Mouse (Mus musculus) kidney, embryonic 15.5 days (tissue): ENCODE measurements around the gene Mapkap1. TPM values are rescaled to one million over a fixed set of nuclear protein-coding genes. Genes with fewer than 3 reads are reported as not detected.
A peak's percentile ranks its signal among the peaks of the same experiment; 100 is the strongest.
"Not testable (repeated sequence)": the region's sequence is repeated elsewhere in the genome, so short reads cannot be mapped to it uniquely, and the experiment has no call there.

Source experiments
- ATAC-seq: fragments of 200-750 bp; cut with Nextera tagmentation; replicated peaks from 2 replicates; pipeline ENCODE4 v1.8.0; 2017; ENCODE audit warnings: moderate TSS enrichment; ENCODE audit not compliant: low FRiP score
- H3K27ac ChIP-seq: fragments of 300-500 bp; sonication (generic); 2 replicates; pipeline ENCODE4 v1.5.1; 2015; ENCODE audit warnings: mild to moderate bottlenecking, inconsistent platforms
- H3K27me3 ChIP-seq: fragments of 300-500 bp; sonication (generic); 2 replicates; pipeline ENCODE4 v1.6.1; 2015; ENCODE audit warnings: inconsistent platforms
- H3K36me3 ChIP-seq: fragments of 300-500 bp; sonication (generic); 2 replicates; pipeline ENCODE4 v1.6.1; 2015; ENCODE audit warnings: inconsistent platforms
- H3K4me1 ChIP-seq: fragments of 300-500 bp; sonication (generic); 2 replicates; pipeline ENCODE4 v1.6.1; 2015; ENCODE audit warnings: inconsistent platforms
- H3K4me2 ChIP-seq: fragments of 300-500 bp; sonication (generic); 2 replicates; pipeline ENCODE4 v1.6.1; 2015; ENCODE audit warnings: moderate library complexity, mild to moderate bottlenecking, inconsistent platforms
- H3K4me3 ChIP-seq: fragments of 300-500 bp; sonication (generic); replicated peaks from 2 replicates; pipeline ENCODE4 v1.5.1; 2015; ENCODE audit warnings: mild to moderate bottlenecking, inconsistent platforms
- H3K9ac ChIP-seq: fragments of 300-500 bp; sonication (generic); 2 replicates; pipeline ENCODE4 v1.6.1; 2015; ENCODE audit warnings: mild to moderate bottlenecking, inconsistent platforms
- H3K9me3 ChIP-seq: fragments of 300-500 bp; sonication (generic); replicated peaks from 2 replicates; pipeline ENCODE4 v1.6.1; 2016; ENCODE audit warnings: inconsistent platforms
- WGBS: fragments of 180-500 bp; shearing (Covaris S2); methylation state at CpG from one replicate; pipeline ENCODE4 v1.1.7; 2015; ENCODE audit warnings: mixed read lengths; 5-methylcytosine and 5-hydroxymethylcytosine counted together
- polyA plus RNA-seq: library from polyadenylated mRNA; unstranded; fragments of >200 nt; fragmentation: Nextera tagmentation; extraction: Ambion mirVana; gene quantifications from 2 replicates; pipeline ENCODE4 v1.2.1, GENCODE M21; 2015

The Mapkap1 gene
- polyA plus RNA-seq, 1 experiment from 2014 or later = 86.4 TPM

GRCm38 (mm10) chr2:34378930-34379329 is 27.6 kb upstream of the Mapkap1 start:
- Histone ChIP-seq H3K27me3 (no peaks in the 10 kb centered on the region), H3K4me3 (no peak overlapping the region), H3K4me2 (no peak overlapping the region), H3K9ac (no peak overlapping the region), H3K9me3 (no peaks in the 10 kb centered on the region), H3K36me3 (no peaks in the 10 kb centered on the region), H3K4me1 (peaks cover under 1% of the 10 kb centered on the region), H3K27ac (no peak overlapping the region)
- WGBS = 90% methylated on average over 2 of the region's 2 CpGs
- ATAC-seq = no peak

GRCm38 (mm10) chr2:34399535-34399934 is 7.0 kb upstream of the Mapkap1 start:
- Histone ChIP-seq H3K9ac (no peak overlapping the region), H3K27ac (no peak overlapping the region), H3K9me3 (no peaks in the 10 kb centered on the region), H3K27me3 (no peaks in the 10 kb centered on the region), H3K36me3 (no peaks in the 10 kb centered on the region), H3K4me3 (no peak overlapping the region), H3K4me1 (no peaks in the 10 kb centered on the region), H3K4me2 (no peak overlapping the region)
- 63% methylated on average over 4 of the region's 4 CpGs for WGBS
- ATAC-seq = no peak

GRCm38 (mm10) chr2:34407596-34407995 is 1.0 kb downstream of the Mapkap1 start:
- peaks cover 21% of the 10 kb centered on the region for H3K4me1 ChIP-seq
- 50% methylated on average over 7 of the region's 7 CpGs for WGBS
- no peak overlapping the region for H3K27ac ChIP-seq
- no peaks in the 10 kb centered on the region for H3K27me3 ChIP-seq
- H3K4me2 ChIP-seq = peak overlapping the region; percentile 69
- peak overlapping the region; percentile 82 for H3K4me3 ChIP-seq
- no peaks in the 10 kb centered on the region for H3K36me3 ChIP-seq
- no peaks in the 10 kb centered on the region for H3K9me3 ChIP-seq
- H3K9ac ChIP-seq = peak overlapping the region; percentile 90
- ATAC-seq = no peak

- no peak overlapping the region for H3K4me2 ChIP-seq
- WGBS = 92% methylated on average over 10 of the region's 10 CpGs
- H3K9ac ChIP-seq = no peak overlapping the region
- H3K36me3 ChIP-seq = no peaks in the 10 kb centered on the region
- no peak overlapping the region for H3K27ac ChIP-seq
- H3K27me3 ChIP-seq = no peaks in the 10 kb centered on the region
- no peak for ATAC-seq
- H3K4me1 ChIP-seq = peaks cover 21% of the 10 kb centered on the region
- no peak overlapping the region for H3K4me3 ChIP-seq
- H3K9me3 ChIP-seq = no peaks in the 10 kb centered on the region
These were observed 1.8 kb downstream of the Mapkap1 start for GRCm38 (mm10) chr2:34408341-34408740.

- Histone ChIP-seq H3K4me3 (no peak overlapping the region), H3K9ac (no peak overlapping the region), H3K4me1 (peaks cover 21% of the 10 kb centered on the region), H3K36me3 (no peaks in the 10 kb centered on the region), H3K27me3 (no peaks in the 10 kb centered on the region), H3K9me3 (no peaks in the 10 kb centered on the region), H3K4me2 (no peak overlapping the region), H3K27ac (no peak overlapping the region)
- no peak for ATAC-seq
- 58% methylated on average over 5 of the region's 5 CpGs for WGBS
These were observed 3.3 kb downstream of the Mapkap1 start for GRCm38 (mm10) chr2:34409741-34410340.

- whole genome bisulfite sequencing = 60% methylated on average over 1 of the region's 1 CpGs
- Histone ChIP-seq H3K9ac (no peak overlapping the region), H3K4me3 (no peak overlapping the region), H3K27me3 (no peaks in the 10 kb centered on the region), H3K36me3 (peaks cover 4% of the 10 kb centered on the region; the same call in 1 of the 2 replicates), H3K9me3 (no peaks in the 10 kb centered on the region), H3K27ac (no peak overlapping the region), H3K4me1 (no peaks in the 10 kb centered on the region), H3K4me2 (no peak overlapping the region)
- ATAC-seq = no peak
These were observed 13.7 kb downstream of the Mapkap1 start for GRCm38 (mm10) chr2:34420256-34420655.

GRCm38 (mm10) chr2:34424186-34424585 is 17.6 kb downstream of the Mapkap1 start:
- 92% methylated on average over 3 of the region's 3 CpGs for WGBS
- Histone ChIP-seq H3K4me3 (no peak overlapping the region), H3K9ac (no peak overlapping the region), H3K4me1 (peaks cover 6% of the 10 kb centered on the region), H3K27ac (no peak overlapping the region), H3K4me2 (no peak overlapping the region), H3K36me3 (peaks cover 4% of the 10 kb centered on the region; the same call in 1 of the 2 replicates), H3K9me3 (no peaks in the 10 kb centered on the region), H3K27me3 (no peaks in the 10 kb centered on the region)
- ATAC-seq = no peak

GRCm38 (mm10) chr2:34425573-34426223 is 19.1 kb downstream of the Mapkap1 start:
- Histone ChIP-seq H3K9me3 (no peaks in the 10 kb centered on the region), H3K27ac (0 out of 2 replicates have a peak overlapping the region, but pooled peaks have one; percentile 18), H3K4me3 (no peak overlapping the region), H3K4me1 (peaks cover 6% of the 10 kb centered on the region), H3K36me3 (peaks cover 4% of the 10 kb centered on the region; the same call in 1 of the 2 replicates), H3K4me2 (no peak overlapping the region), H3K9ac (no peak overlapping the region), H3K27me3 (no peaks in the 10 kb centered on the region)
- no peak for ATAC-seq
- 73% methylated on average over 4 of the region's 4 CpGs for WGBS

- ATAC-seq = no peak
- no peak overlapping the region for H3K4me3 ChIP-seq
- H3K4me1 ChIP-seq = peaks cover 3% of the 10 kb centered on the region
- H3K27ac ChIP-seq = no peak overlapping the region
- no peaks in the 10 kb centered on the region for H3K9me3 ChIP-seq
- H3K27me3 ChIP-seq = no peaks in the 10 kb centered on the region
- no peak overlapping the region for H3K9ac ChIP-seq
- no peak overlapping the region for H3K4me2 ChIP-seq
- peaks cover 10% of the 10 kb centered on the region for H3K36me3 ChIP-seq
- 93% methylated on average over 8 of the region's 8 CpGs for WGBS
These were observed 24.1 kb downstream of the Mapkap1 start for GRCm38 (mm10) chr2:34430663-34431062.

- Histone ChIP-seq H3K27ac (no peak overlapping the region), H3K36me3 (peaks cover 19% of the 10 kb centered on the region), H3K4me2 (no peak overlapping the region), H3K27me3 (no peaks in the 10 kb centered on the region), H3K4me1 (no peaks in the 10 kb centered on the region), H3K4me3 (no peak overlapping the region), H3K9ac (no peak overlapping the region), H3K9me3 (no peaks in the 10 kb centered on the region)
- WGBS = 93% methylated on average over 12 of the region's 12 CpGs
- ATAC-seq = no peak
These were observed 25.3 kb downstream of the Mapkap1 start for GRCm38 (mm10) chr2:34431701-34432372.

GRCm38 (mm10) chr2:34432887-34433286 is 26.3 kb downstream of the Mapkap1 start:
- H3K4me3 ChIP-seq, H3K27ac ChIP-seq, H3K4me2 ChIP-seq, H3K27me3 ChIP-seq, ATAC-seq, H3K9ac ChIP-seq, H3K4me1 ChIP-seq, H3K9me3 ChIP-seq: not testable (repeated sequence)
- 97% methylated on average over 2 of the region's 2 CpGs for WGBS
- H3K36me3 ChIP-seq = peaks cover 23% of the 10 kb centered on the region

- Histone ChIP-seq H3K9ac (no peak overlapping the region), H3K27ac (no peak overlapping the region), H3K4me3 (no peak overlapping the region), H3K4me2 (no peak overlapping the region), H3K36me3 (peaks cover 27% of the 10 kb centered on the region), H3K27me3 (no peaks in the 10 kb centered on the region), H3K9me3 (no peaks in the 10 kb centered on the region), H3K4me1 (no peaks in the 10 kb centered on the region)
- 88% methylated on average over 3 of the region's 3 CpGs for WGBS
- no peak for ATAC-seq
These were observed 29.8 kb downstream of the Mapkap1 start for GRCm38 (mm10) chr2:34436321-34436720.
